24 mouse cellular contexts compared by ENCODE assay signal in genomic region chr6:84131539-84131938, GRCm38 (mm10).
DNase-seq lines count a peak whose midpoint lies in the region; ATAC-seq and TF ChIP-seq lines count a peak whose summit lies in the region.
"Had no signal": no experiment of that assay in that cellular context is flagged by ENCODE, and none has a peak within 500 bp of the region (broad histone marks: within the 10 kb centered on the region; RNA-seq: fewer than 3 reads in every experiment).

No protein-coding gene starts in this region.

- 0 out of 2 replicates have a peak overlapping the region, but pooled peaks have one; percentile 17 for H3K27ac ChIP-seq in heart, embryonic 15.5 days
- H3K27ac ChIP-seq in CH12.LX (ENCODE audit: insufficient read depth, low read depth) = no peak overlapping the region
- peak overlapping the region; percentile 35; the same call in 1 of the 2 replicates for H3K27ac ChIP-seq in embryonic facial prominence, embryonic 10.5 days (replicated peaks)
- H3K27ac ChIP-seq in limb, embryonic 10.5 days = peak overlapping the region; percentile 78
- H3K27ac ChIP-seq in forebrain, embryonic 11.5 days (ENCODE audit: low read depth, low read length) = no peak overlapping the region
- H3K27ac ChIP-seq: midbrain, embryonic 15.5 days had no signal

- TF ChIP-seq POLR2A in CH12.LX (IDR thresholded peaks at IDR 0.05; ENCODE audit: low read depth, low read length) = no peak

- peaks cover 21% of the 10 kb centered on the region for H3K4me1 ChIP-seq in heart, embryonic 15.5 days (replicated peaks)
- H3K4me1 ChIP-seq in CH12.LX (ENCODE audit: control insufficient read depth in 1 of 2, insufficient read depth in 2 of 2) = peaks cover 10 to 24% of the 10 kb centered on the region in 2 experiments
- H3K4me1 ChIP-seq in embryonic facial prominence, embryonic 10.5 days = peaks cover 35% of the 10 kb centered on the region
- H3K4me1 ChIP-seq in limb, embryonic 10.5 days = peaks cover 49% of the 10 kb centered on the region
- H3K4me1 ChIP-seq in forebrain, embryonic 11.5 days (replicated peaks; ENCODE audit: control insufficient read depth, insufficient read depth, low read length) = peaks cover 6% of the 10 kb centered on the region; the same call in 1 of the 2 replicates
- H3K4me1 ChIP-seq: megakaryocyte, embryonic 14.5 days; midbrain, embryonic 15.5 days had no signal

- TF ChIP-seq EP300 in CH12.LX (IDR thresholded peaks at IDR 0.05; ENCODE audit: low read length) = peak; percentile 82

- H3K4me3 ChIP-seq in heart, embryonic 15.5 days = no peak overlapping the region
- H3K4me3 ChIP-seq in CH12.LX (replicated peaks in 1 of 3; ENCODE audit: low read depth in 2 of 3, low read length in 2 of 3, poor library complexity in 1 of 3) = no peak overlapping the region
- no peak overlapping the region for H3K4me3 ChIP-seq in embryonic facial prominence, embryonic 10.5 days
- H3K4me3 ChIP-seq in limb, embryonic 10.5 days = no peak overlapping the region
- no peak overlapping the region for H3K4me3 ChIP-seq in forebrain, embryonic 11.5 days (ENCODE audit: low read depth, low read length)
- H3K4me3 ChIP-seq: megakaryocyte, embryonic 14.5 days; midbrain, embryonic 15.5 days; myocyte had no signal

- no peaks in the 10 kb centered on the region for H3K36me3 ChIP-seq in heart, embryonic 15.5 days
- no peaks in the 10 kb centered on the region for H3K36me3 ChIP-seq in CH12.LX (replicated peaks in 1 of 2; ENCODE audit: control insufficient read depth in 1 of 2, insufficient read depth in 1 of 2, low read length in 1 of 2)
- H3K36me3 ChIP-seq in embryonic facial prominence, embryonic 10.5 days (replicated peaks) = no peaks in the 10 kb centered on the region
- no peaks in the 10 kb centered on the region for H3K36me3 ChIP-seq in limb, embryonic 10.5 days
- no peaks in the 10 kb centered on the region for H3K36me3 ChIP-seq in forebrain, embryonic 11.5 days (ENCODE audit: control insufficient read depth, insufficient read depth, low read length)
- H3K36me3 ChIP-seq: midbrain, embryonic 15.5 days had no signal

- TF ChIP-seq RAD21 in CH12.LX (IDR thresholded peaks at IDR 0.05; ENCODE audit: low read depth, low read length) = no peak

- DNase-seq in heart, postnatal 4 days = no peak
- DNase-seq in CH12.LX (ENCODE audit: extremely low read depth) = peak; percentile 73
- no peak for DNase-seq in embryonic facial prominence, embryonic 10.5 days (ENCODE audit: low spot score)
- DNase-seq in limb, embryonic 10.5 days (ENCODE audit: low spot score) = no peak
- no peak for DNase-seq in forebrain, embryonic 11.5 days (ENCODE audit: low spot score)
- no peak for DNase-seq in spleen, postnatal 10 days (ENCODE audit: low spot score in 2 of 2)
- DNase-seq: adrenal gland, postnatal 10 days; cerebellum, adult 11-12 months; cerebellum, postnatal 14 days; embryo, embryonic 11 days; gastrocnemius, postnatal 25 days; kidney, adult 2 months; kidney, postnatal 14 days; lung, adult 2 months had no signal

- no peaks in the 10 kb centered on the region for H3K79me2 ChIP-seq in CH12.LX (replicated peaks; ENCODE audit: control insufficient read depth, extremely low read depth, insufficient read depth, poor library complexity, severe bottlenecking)

- no peaks in the 10 kb centered on the region for H3K27me3 ChIP-seq in heart, embryonic 15.5 days
- H3K27me3 ChIP-seq in CH12.LX (replicated peaks) = peaks cover 49% of the 10 kb centered on the region
- no peaks in the 10 kb centered on the region for H3K27me3 ChIP-seq in embryonic facial prominence, embryonic 10.5 days (replicated peaks; ENCODE audit: low read depth, poor library complexity, severe bottlenecking)
- no peaks in the 10 kb centered on the region for H3K27me3 ChIP-seq in limb, embryonic 10.5 days (ENCODE audit: low read depth, poor library complexity, severe bottlenecking)
- H3K27me3 ChIP-seq in forebrain, embryonic 11.5 days (ENCODE audit: control insufficient read depth, insufficient read depth, low read length) = no peaks in the 10 kb centered on the region
- H3K27me3 ChIP-seq: midbrain, embryonic 15.5 days; Patski had no signal

- dilution Hi-C loops in CH12.LX (cut with MboI; ENCODE audit: extremely low pct_ligation_motif_present, extremely low pct_unique_long_range_greater_than_20kb, low sequenced_read_pairs) = no loop called here

- in situ Hi-C loops in CH12.LX (cut with MboI; ENCODE audit: low pct_ligation_motif_present, low pct_unique_long_range_greater_than_20kb, low sequenced_read_pairs) = no loop called here

- TF ChIP-seq CTCF in CH12.LX (conservative IDR thresholded peaks at IDR 0.05 in 1 of 2, IDR thresholded peaks at IDR 0.05 in 1 of 2; ENCODE audit: low read depth in 2 of 2, low read length in 2 of 2) = no peak

- H3K9me3 ChIP-seq in heart, embryonic 15.5 days (replicated peaks) = no peaks in the 10 kb centered on the region
- no peaks in the 10 kb centered on the region for H3K9me3 ChIP-seq in CH12.LX (replicated peaks; ENCODE audit: low read length)
- no peaks in the 10 kb centered on the region for H3K9me3 ChIP-seq in embryonic facial prominence, embryonic 10.5 days
- H3K9me3 ChIP-seq in limb, embryonic 10.5 days (replicated peaks) = no peaks in the 10 kb centered on the region
- H3K9me3 ChIP-seq in forebrain, embryonic 11.5 days (ENCODE audit: control insufficient read depth, low read length) = no peaks in the 10 kb centered on the region
- H3K9me3 ChIP-seq: megakaryocyte, embryonic 14.5 days; midbrain, embryonic 15.5 days had no signal

- H3K4me2 ChIP-seq in heart, embryonic 15.5 days = no peak overlapping the region
- H3K4me2 ChIP-seq in CH12.LX (ENCODE audit: insufficient read depth, low read depth, poor library complexity, severe bottlenecking) = no peak overlapping the region
- no peak overlapping the region for H3K4me2 ChIP-seq in forebrain, embryonic 11.5 days (ENCODE audit: low read depth, low read length, severe bottlenecking)
- H3K4me2 ChIP-seq: liver, embryonic 11.5 days; midbrain, embryonic 15.5 days had no signal

- no peak overlapping the region for H3K9ac ChIP-seq in heart, embryonic 15.5 days
- no peak overlapping the region for H3K9ac ChIP-seq in CH12.LX (ENCODE audit: insufficient read depth, low read depth)
- H3K9ac ChIP-seq in forebrain, embryonic 11.5 days (ENCODE audit: low read length) = no peak overlapping the region
- H3K9ac ChIP-seq: midbrain, embryonic 15.5 days had no signal

- ATAC-seq in heart, embryonic 15.5 days (replicated peaks; ENCODE audit: insufficient number of reproducible peaks, insufficient read depth, low FRiP score, low read depth) = no peak
- ATAC-seq in forebrain, embryonic 11.5 days (replicated peaks; ENCODE audit: low FRiP score) = no peak
- ATAC-seq in cerebellum, adult (ENCODE audit: insufficient number of reproducible peaks, low FRiP score, low TSS enrichment) = no peak
- ATAC-seq: activated CD4-positive, CD25-positive, alpha-beta regulatory T cell, adult 4 months; forebrain, embryonic 16.5 days; inflammation-experienced regulatory T-cells, adult 6 months; midbrain, embryonic 15.5 days; Patski had no signal

- 50% methylated on average over 9 of the region's 9 CpGs for WGBS in heart, embryonic 15.5 days
- WGBS in embryonic facial prominence, embryonic 10.5 days = 70% methylated on average over 9 of the region's 9 CpGs
- WGBS in limb, embryonic 10.5 days = 64% methylated on average over 9 of the region's 9 CpGs
- WGBS in forebrain, embryonic 11.5 days = 82% methylated on average over 9 of the region's 9 CpGs

TF ChIP-seq in CH12.LX, 34 proteins besides CTCF, POLR2A, EP300 and RAD21:
- TF ChIP-seq TCF12 (IDR thresholded peaks at IDR 0.05; ENCODE audit: low read depth, low read length) (peak; percentile 40; the same call in 1 of the 2 replicates), JUND (conservative IDR thresholded peaks at IDR 0.05; ENCODE audit: low read depth, low read length) (peak; percentile 73), POLR2AphosphoS2 (IDR thresholded peaks at IDR 0.05; ENCODE audit: low read depth, low read length) (no peak), ETS1 (conservative IDR thresholded peaks at IDR 0.05; ENCODE audit: low read depth, low read length) (peak; percentile 57), TBP (conservative IDR thresholded peaks at IDR 0.05; ENCODE audit: low read depth, low read length) (no peak), HCFC1 (IDR thresholded peaks at IDR 0.05; ENCODE audit: low read depth, low read length) (no peak), IRF4 (IDR thresholded peaks at IDR 0.05; ENCODE audit: low read depth, low read length) (peak; percentile 28; the same call in 1 of the 2 replicates), JUN (IDR thresholded peaks at IDR 0.05; ENCODE audit: insufficient read depth, low read depth, low read length) (peak; percentile 88), KAT2A (IDR thresholded peaks at IDR 0.05; ENCODE audit: insufficient replicate concordance, low read length) (no peak), ELF1 (IDR thresholded peaks at IDR 0.05; ENCODE audit: low read depth, low read length) (no peak), MXI1 (IDR thresholded peaks at IDR 0.05; ENCODE audit: low read depth, low read length) (no peak), NRF1 (IDR thresholded peaks at IDR 0.05; ENCODE audit: low read depth, low read length) (no peak), BHLHE40 (IDR thresholded peaks at IDR 0.05; ENCODE audit: low read depth, low read length) (peak; percentile 12; the same call in 1 of the 2 replicates)

Comparison
In these comparisons a context has a peak if more than half of its experiments do, and no peak if none do; other contexts are left out.
1. H3K27ac ChIP-seq: peak in heart, embryonic 15.5 days (single experiment), embryonic facial prominence, embryonic 10.5 days (single experiment) and limb, embryonic 10.5 days (single experiment); none in CH12.LX (single experiment) and forebrain, embryonic 11.5 days (single experiment).